Mouse (Mus musculus): ENCODE data around the gene Defb23. TPM values are rescaled to one million over a fixed set of nuclear protein-coding genes. Genes with fewer than 3 reads are reported as not detected.

The Defb23 gene
- polyA plus RNA-seq (2015; fragmentation: Nextera tagmentation; extraction: Ambion mirVana) = 0.27 TPM in 1 of 2 replicates, not detected in the other

DNA sequence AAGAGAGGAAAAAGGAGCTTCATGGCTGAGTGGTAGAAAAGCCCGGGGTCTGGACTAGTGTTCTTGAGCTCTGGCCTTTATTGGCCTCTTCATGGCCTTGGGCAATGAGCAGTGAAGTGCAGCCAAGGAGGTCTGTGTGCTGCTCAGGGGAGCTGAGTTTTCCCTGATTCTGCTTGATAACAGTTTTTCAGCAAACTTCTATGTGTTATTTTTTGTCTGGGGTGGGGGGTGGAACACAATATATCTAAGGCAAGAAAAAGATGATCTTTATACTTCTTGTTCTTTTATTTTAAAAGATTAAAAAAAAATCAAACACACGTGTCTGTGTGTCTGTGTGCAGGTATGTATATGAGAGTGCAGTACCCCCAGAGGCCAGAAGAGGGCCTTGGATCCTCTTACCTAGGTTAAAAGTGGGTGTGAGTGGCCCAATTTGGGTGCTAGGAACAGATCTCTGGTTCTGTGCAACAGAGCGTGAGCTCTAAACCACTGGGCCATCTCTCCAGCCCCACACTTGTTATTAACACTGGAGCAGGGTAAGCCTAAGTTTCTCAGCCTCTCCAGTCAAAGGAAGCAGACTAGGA, at the start of gene Defb23:
Defb23 (minus strand) TSS at position 51 of the 581 bp plus-strand sequence.
- H3K9me3 ChIP-seq (replicated peaks) = no peaks in the 10 kb centered on the region
- H3K9ac ChIP-seq = no peak within 1 kb of the TSS
- H3K27ac ChIP-seq = no peak within 1 kb of the TSS
- ATAC-seq (replicated peaks; ENCODE audit: low FRiP score) = no peak
- H3K27me3 ChIP-seq = no peaks in the 10 kb centered on the region
- no peak within 1 kb of the TSS for H3K4me3 ChIP-seq (replicated peaks)
- no peak within 1 kb of the TSS for H3K4me2 ChIP-seq
- H3K4me1 ChIP-seq = no peaks in the 10 kb centered on the region
- no peaks in the 10 kb centered on the region for H3K36me3 ChIP-seq
- WGBS = 79% methylated on average over 3 of the region's 3 CpGs

DNA sequence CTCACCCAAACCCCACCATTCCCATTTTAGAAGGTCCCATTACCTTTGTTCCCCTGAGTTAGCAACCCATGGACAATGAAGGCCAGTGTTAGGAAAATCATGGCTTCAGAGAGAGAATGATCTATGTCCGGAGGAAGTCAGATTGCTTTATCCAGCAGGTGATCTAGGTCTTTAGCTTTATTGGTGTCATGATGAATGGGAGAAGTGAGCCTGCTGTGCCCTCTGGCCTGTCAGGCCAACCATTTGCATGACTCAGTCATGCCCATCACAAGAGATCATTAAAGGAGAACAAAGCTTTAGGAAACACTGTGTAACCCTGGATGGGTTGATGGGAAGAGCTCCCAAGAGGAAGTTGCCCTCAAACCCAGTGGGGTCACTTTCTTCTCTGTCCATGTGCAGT, 47.2 kb upstream of the Defb23 start, which contains the start of gene Defb26:
Defb26 (minus strand) TSS at position 101 of the 400 bp plus-strand sequence.
- Histone ChIP-seq H3K4me1 (0 out of 2 replicates have a peak, but pooled peaks cover 6% of the 10 kb centered on the region), H3K9ac (no peak within 1 kb of the TSS), H3K27ac (no peak within 1 kb of the TSS), H3K4me3 (replicated peaks) (no peak within 1 kb of the TSS), H3K9me3 (replicated peaks) (no peaks in the 10 kb centered on the region), H3K36me3 (no peaks in the 10 kb centered on the region), H3K4me2 (no peak within 1 kb of the TSS), H3K27me3 (no peaks in the 10 kb centered on the region)
- ATAC-seq (replicated peaks; ENCODE audit: low FRiP score) = no peak
- 68% methylated on average over 1 of the region's 1 CpGs for WGBS

- Histone ChIP-seq H3K9me3 (replicated peaks) (no peaks in the 10 kb centered on the region), H3K36me3 (no peaks in the 10 kb centered on the region), H3K27ac (no peak overlapping the region), H3K9ac (no peak overlapping the region), H3K4me3 (replicated peaks) (no peak overlapping the region), H3K4me2 (no peak overlapping the region), H3K4me1 (no peaks in the 10 kb centered on the region), H3K27me3 (no peaks in the 10 kb centered on the region)
- no peak for ATAC-seq (replicated peaks; ENCODE audit: low FRiP score)
- WGBS = 84% methylated on average over 2 of the region's 2 CpGs
These were observed 39.5 kb upstream of the Defb23 start for GRCm38 (mm10) chr2:152503950-152504349.

- WGBS = 79% methylated on average over 6 of the region's 6 CpGs
- Histone ChIP-seq H3K36me3 (no peaks in the 10 kb centered on the region), H3K9ac (no peak overlapping the region), H3K27me3 (no peaks in the 10 kb centered on the region), H3K4me2 (no peak overlapping the region), H3K4me3 (replicated peaks) (no peak overlapping the region), H3K4me1 (no peaks in the 10 kb centered on the region), H3K9me3 (replicated peaks) (no peaks in the 10 kb centered on the region), H3K27ac (no peak overlapping the region)
- no peak for ATAC-seq (replicated peaks; ENCODE audit: low FRiP score)
These were observed 36.4 kb upstream of the Defb23 start for GRCm38 (mm10) chr2:152500863-152501229.

GRCm38 (mm10) chr2:152500204-152500862, 35.9 kb upstream of the Defb23 start:
- 69% methylated on average over 7 of the region's 7 CpGs for WGBS
- H3K4me1 ChIP-seq = no peaks in the 10 kb centered on the region
- no peak overlapping the region for H3K4me2 ChIP-seq
- no peak overlapping the region for H3K27ac ChIP-seq
- no peak for ATAC-seq (replicated peaks; ENCODE audit: low FRiP score)
- H3K4me3 ChIP-seq (replicated peaks) = no peak overlapping the region
- no peaks in the 10 kb centered on the region for H3K27me3 ChIP-seq
- no peaks in the 10 kb centered on the region for H3K36me3 ChIP-seq
- no peaks in the 10 kb centered on the region for H3K9me3 ChIP-seq (replicated peaks)
- H3K9ac ChIP-seq = no peak overlapping the region

DNA sequence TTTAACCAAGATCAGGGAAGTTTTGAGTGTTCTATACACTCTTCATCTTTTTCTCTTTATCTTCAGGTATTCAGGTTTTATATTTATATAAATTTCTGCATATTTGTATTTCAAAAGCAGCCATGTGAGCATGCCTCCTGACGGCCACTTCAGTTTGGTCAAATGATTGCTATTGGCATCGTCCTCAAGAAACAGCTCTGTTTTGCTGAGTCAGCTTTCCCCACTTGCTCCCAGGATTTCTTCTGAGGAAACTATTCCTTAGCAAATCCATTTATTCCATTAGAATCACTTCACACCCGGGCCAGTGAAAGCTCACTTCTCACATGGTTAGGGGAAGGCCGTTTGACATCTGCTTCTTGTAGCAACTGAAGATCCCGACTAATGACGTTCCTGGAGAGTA, 33.6 kb upstream of the Defb23 start:
- Histone ChIP-seq H3K4me1 (no peaks in the 10 kb centered on the region), H3K27me3 (no peaks in the 10 kb centered on the region), H3K4me2 (no peak overlapping the region), H3K9me3 (replicated peaks) (no peaks in the 10 kb centered on the region), H3K4me3 (replicated peaks) (no peak overlapping the region), H3K9ac (no peak overlapping the region), H3K36me3 (no peaks in the 10 kb centered on the region), H3K27ac (no peak overlapping the region)
- no peak for ATAC-seq (replicated peaks; ENCODE audit: low FRiP score)
- 78% methylated on average over 6 of the region's 6 CpGs for WGBS

DNA sequence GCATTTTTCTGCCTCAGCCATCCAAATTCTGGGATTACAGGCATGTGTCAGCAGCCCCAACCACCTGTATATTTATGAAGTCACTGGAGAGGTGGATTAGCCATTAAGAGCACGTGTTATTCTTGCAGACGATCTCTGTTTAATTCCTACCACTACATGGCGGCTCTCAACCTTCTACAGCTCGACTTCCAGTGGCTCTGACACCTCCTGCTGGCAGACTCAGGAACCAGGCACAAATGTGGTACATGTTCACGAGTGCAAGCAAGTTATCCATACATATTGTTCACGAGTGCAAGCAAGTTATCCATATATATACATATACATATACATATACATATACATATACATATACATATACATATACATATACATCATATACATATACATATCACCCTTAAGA, 28.7 kb upstream of the Defb23 start:
- Histone ChIP-seq H3K36me3 (no peaks in the 10 kb centered on the region), H3K4me3 (replicated peaks) (no peak overlapping the region), H3K9ac (no peak overlapping the region), H3K4me2 (no peak overlapping the region), H3K27ac (no peak overlapping the region), H3K9me3 (replicated peaks) (no peaks in the 10 kb centered on the region), H3K27me3 (no peaks in the 10 kb centered on the region), H3K4me1 (no peaks in the 10 kb centered on the region)
- ATAC-seq (replicated peaks; ENCODE audit: low FRiP score) = no peak
- WGBS = 77% methylated on average over 6 of the region's 6 CpGs

DNA sequence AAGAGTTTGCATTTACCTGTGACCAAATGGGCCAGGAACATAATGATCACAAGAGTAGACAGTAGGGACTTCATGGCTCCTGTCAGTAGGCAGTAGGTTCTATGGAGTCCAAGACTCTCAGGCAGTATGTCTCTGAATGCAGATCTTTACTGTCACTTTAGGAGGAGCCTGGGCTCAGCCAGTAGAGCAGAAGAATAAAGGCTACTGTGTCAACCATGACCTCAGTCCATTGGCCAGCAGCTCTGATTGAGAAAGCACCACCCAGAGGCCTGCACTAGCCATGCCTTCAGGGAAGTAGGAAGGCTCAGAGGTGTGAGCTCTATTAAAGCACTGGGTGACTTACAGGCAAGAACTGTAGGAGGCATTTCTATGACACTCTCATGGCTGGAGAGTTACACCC, 25.6 kb upstream of the Defb23 start, which contains the start of gene Defb22:
Defb22 (minus strand) TSS at position 101 of the 400 bp plus-strand sequence.
- Histone ChIP-seq H3K9me3 (replicated peaks) (no peaks in the 10 kb centered on the region), H3K9ac (no peak within 1 kb of the TSS), H3K4me3 (replicated peaks) (no peak within 1 kb of the TSS), H3K4me2 (no peak within 1 kb of the TSS), H3K36me3 (no peaks in the 10 kb centered on the region), H3K4me1 (0 out of 2 replicates have a peak, but pooled peaks cover 3% of the 10 kb centered on the region), H3K27ac (no peak within 1 kb of the TSS), H3K27me3 (no peaks in the 10 kb centered on the region)
- ATAC-seq (replicated peaks; ENCODE audit: low FRiP score) = no peak

GRCm38 (mm10) chr2:152487024-152487423, 22.6 kb upstream of the Defb23 start:
- Histone ChIP-seq H3K27me3 (no peaks in the 10 kb centered on the region), H3K4me3 (replicated peaks) (no peak overlapping the region), H3K36me3 (no peaks in the 10 kb centered on the region), H3K9ac (no peak overlapping the region), H3K4me2 (no peak overlapping the region), H3K4me1 (0 out of 2 replicates have a peak, but pooled peaks cover 3% of the 10 kb centered on the region), H3K27ac (no peak overlapping the region), H3K9me3 (replicated peaks) (no peaks in the 10 kb centered on the region)
- no peak for ATAC-seq (replicated peaks; ENCODE audit: low FRiP score)
- 70% methylated on average over 2 of the region's 2 CpGs for WGBS

DNA sequence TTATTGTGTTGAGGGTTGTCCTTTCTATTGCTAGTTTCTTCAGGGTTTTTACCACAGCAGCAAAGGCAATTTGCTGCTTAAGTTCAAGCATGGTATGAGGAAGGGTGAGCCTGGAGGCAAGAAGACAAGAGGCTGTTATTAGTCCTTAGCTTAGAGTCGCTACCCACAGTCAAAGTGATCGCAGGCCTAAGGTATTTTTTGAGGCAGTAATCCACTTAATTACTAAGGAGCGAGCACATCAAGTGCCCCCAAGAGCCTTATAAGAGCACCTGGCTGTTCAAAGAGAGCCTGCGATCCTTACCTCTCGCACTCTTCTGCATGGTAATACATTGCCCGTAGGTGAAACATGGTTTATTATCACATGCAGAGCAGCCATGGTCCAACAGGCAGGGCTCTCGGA, 17.3 kb upstream of the Defb23 start:
- Histone ChIP-seq H3K4me1 (0 out of 2 replicates have a peak, but pooled peaks cover 3% of the 10 kb centered on the region), H3K36me3 (no peaks in the 10 kb centered on the region), H3K9me3 (replicated peaks) (no peaks in the 10 kb centered on the region), H3K9ac (no peak overlapping the region), H3K4me3 (replicated peaks) (no peak overlapping the region), H3K4me2 (no peak overlapping the region), H3K27me3 (no peaks in the 10 kb centered on the region), H3K27ac (no peak overlapping the region)
- 87% methylated on average over 7 of the region's 7 CpGs for WGBS
- no peak for ATAC-seq (replicated peaks; ENCODE audit: low FRiP score)

DNA sequence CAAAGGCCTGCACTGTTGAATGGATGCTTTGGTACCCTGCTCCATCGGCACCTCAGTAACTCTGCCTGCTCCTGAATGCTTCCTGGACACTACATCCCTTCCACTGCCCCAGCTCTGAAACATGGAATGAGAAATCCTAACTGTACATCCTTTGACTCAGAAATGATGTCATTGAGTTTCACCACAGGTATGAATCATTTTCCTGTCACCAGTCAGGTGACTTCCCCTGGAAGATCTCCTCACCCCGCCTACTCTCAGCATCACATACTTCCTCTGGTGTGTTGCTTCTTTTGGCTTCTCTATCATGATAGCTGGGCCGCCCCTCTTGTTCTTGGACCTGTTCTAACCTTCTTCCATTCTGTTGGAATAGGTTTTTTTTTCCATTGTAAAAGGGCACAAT, 16.5 kb upstream of the Defb23 start:
- no peak for ATAC-seq (replicated peaks; ENCODE audit: low FRiP score)
- H3K4me1 ChIP-seq = 0 out of 2 replicates have a peak, but pooled peaks cover 3% of the 10 kb centered on the region
- H3K36me3 ChIP-seq = no peaks in the 10 kb centered on the region
- H3K9me3 ChIP-seq (replicated peaks) = no peaks in the 10 kb centered on the region
- H3K27ac ChIP-seq = no peak overlapping the region
- H3K27me3 ChIP-seq = no peaks in the 10 kb centered on the region
- H3K9ac ChIP-seq = no peak overlapping the region
- 91% methylated on average over 3 of the region's 3 CpGs for WGBS
- no peak overlapping the region for H3K4me2 ChIP-seq
- no peak overlapping the region for H3K4me3 ChIP-seq (replicated peaks)

DNA sequence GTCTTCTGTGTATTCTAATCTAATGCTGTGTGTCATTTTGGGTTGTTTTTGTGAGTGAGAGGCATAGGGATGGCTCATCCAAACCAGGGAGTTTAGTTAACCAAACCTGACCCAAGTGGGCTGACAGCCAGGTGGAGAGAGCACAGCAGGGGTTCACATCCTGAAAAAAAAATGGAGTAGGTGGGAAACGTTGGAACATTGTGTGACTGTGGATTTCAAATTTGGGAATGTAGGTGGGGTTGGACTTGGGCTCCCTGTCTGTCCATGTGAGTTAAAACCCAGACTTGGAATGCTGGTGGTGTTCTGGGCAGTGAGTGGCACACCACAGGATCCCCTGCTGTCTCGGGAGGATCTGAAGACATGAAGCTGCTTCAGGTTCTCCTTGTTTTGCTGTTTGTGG, 12.3 kb upstream of the Defb23 start, which contains the start of gene Defb20:
Defb20 (plus strand) TSS at position 301 of the 400 bp plus-strand sequence.
- Histone ChIP-seq H3K4me2 (no peak within 1 kb of the TSS), H3K9me3 (replicated peaks) (no peaks in the 10 kb centered on the region), H3K9ac (no peak within 1 kb of the TSS), H3K27me3 (no peaks in the 10 kb centered on the region), H3K4me3 (replicated peaks) (no peak within 1 kb of the TSS), H3K27ac (no peak within 1 kb of the TSS), H3K36me3 (no peaks in the 10 kb centered on the region), H3K4me1 (no peaks in the 10 kb centered on the region)
- WGBS = 57% methylated on average over 2 of the region's 2 CpGs
- ATAC-seq (replicated peaks; ENCODE audit: low FRiP score) = no peak

Data from kidney, embryonic 15.5 days (tissue).